Mouse (Mus musculus) heart, adult 8-10 months (tissue): ENCODE results near the gene Serpinb9g. TPM values are rescaled to one million over a fixed set of nuclear protein-coding genes. Genes with fewer than 3 reads are reported as not detected.
"Not testable (repeated sequence)": the region's sequence is repeated elsewhere in the genome, so short reads cannot be mapped to it uniquely, and the experiment has no call there.

Experiments
- DNase-seq: peaks from one replicate; pipeline ENCODE4 v3.0.0; 2022; ENCODE audit warnings: low spot score
- total RNA-seq, 4 experiments: library from RNA; stranded (reverse); gene quantifications; 2 replicates each; pipeline ENCODE4 v1.2.4; 2022

The Serpinb9g gene
- total RNA-seq = not detected

- DNase-seq = not testable (repeated sequence)
These were observed at the start of gene Serpinb9g for GRCm38 (mm10) chr13:33484490-33484889. Serpinb9g (plus strand) TSS chr13:33484790.

- not testable (repeated sequence) for DNase-seq
These were observed 718 bp upstream of the Serpinb9g start for GRCm38 (mm10) chr13:33483872-33484271.

GRCm38 (mm10) chr13:33524629-33525028 lies 40.0 kb downstream of the Serpinb9g start:
- no peak for DNase-seq

- no peak for DNase-seq
These were observed 48.2 kb downstream of the Serpinb9g start for GRCm38 (mm10) chr13:33532814-33533213.

Other genes starting within 250 kb of the Serpinb9g start
- gene Serpinb9e, start 235.2 kb upstream of the Serpinb9g start, total RNA-seq = not detected
- not detected for gene Serpinb9f, start 160.7 kb upstream of the Serpinb9g start, total RNA-seq
- gene Gm11397, start 89.0 kb upstream of the Serpinb9g start, total RNA-seq = not detected
- gene Serpinb6d, start 176.6 kb downstream of the Serpinb9g start, total RNA-seq = not detected